Mouse (Mus musculus) frontal cortex, adult (tissue): Measurements from ENCODE around the gene Rbfox3.
A peak's percentile ranks its signal among the peaks of the same experiment; 100 is the strongest.

Experiments
- ATAC-seq: cut with Nextera tagmentation; 2 replicates; pipeline ENCODE4 v1.9.2; 2017; ENCODE audit warnings: mild to moderate bottlenecking, moderate library complexity, mixed read lengths; ENCODE audit not compliant: low TSS enrichment

Gene Rbfox3

DNA sequence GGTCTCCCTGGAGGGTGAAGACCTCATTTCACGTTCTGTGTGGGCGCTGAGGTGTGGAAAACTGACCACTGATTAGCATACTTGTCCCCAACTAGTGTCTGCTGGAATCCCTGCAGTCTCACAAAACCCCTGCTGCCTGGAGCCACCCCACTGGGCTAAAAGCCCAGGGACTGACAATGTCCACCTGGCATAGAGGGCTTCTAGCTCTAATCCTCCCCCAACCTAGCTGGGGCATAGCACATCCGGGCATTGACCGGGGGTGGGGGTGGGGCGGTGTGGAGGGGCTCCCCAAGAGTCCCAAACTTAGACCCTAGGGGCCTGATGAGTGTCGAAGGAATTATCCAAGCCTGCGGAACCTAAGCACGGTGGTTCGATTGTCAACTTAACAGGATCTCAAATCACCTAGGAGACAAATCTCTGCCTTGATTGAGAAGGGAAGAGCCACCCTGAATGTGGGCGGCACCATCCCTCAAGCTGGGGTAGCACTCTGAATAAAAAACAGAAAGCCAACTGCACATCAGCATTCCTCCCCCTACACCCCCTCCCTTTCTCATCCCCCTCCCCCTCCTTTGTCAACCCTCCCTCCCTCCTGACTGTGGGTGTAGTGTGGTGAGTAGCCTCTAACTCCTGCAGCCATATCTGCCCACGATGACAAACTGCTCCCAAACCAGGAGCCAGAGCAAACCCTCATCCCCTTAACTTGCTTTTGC lies 29.5 kb downstream of the Rbfox3 start:
- no peak for ATAC-seq

- ATAC-seq: no peak
Observed at GRCm38 (mm10) chr11:118879466-118880150, 31.8 kb downstream of the Rbfox3 start.

GRCm38 (mm10) chr11:118878605-118879245 lies 32.7 kb downstream of the Rbfox3 start:
- no peak for ATAC-seq

GRCm38 (mm10) chr11:118875243-118875897 lies 36.0 kb downstream of the Rbfox3 start:
- ATAC-seq: peak; percentile 12; the same call in 1 of the 2 replicates

DNA sequence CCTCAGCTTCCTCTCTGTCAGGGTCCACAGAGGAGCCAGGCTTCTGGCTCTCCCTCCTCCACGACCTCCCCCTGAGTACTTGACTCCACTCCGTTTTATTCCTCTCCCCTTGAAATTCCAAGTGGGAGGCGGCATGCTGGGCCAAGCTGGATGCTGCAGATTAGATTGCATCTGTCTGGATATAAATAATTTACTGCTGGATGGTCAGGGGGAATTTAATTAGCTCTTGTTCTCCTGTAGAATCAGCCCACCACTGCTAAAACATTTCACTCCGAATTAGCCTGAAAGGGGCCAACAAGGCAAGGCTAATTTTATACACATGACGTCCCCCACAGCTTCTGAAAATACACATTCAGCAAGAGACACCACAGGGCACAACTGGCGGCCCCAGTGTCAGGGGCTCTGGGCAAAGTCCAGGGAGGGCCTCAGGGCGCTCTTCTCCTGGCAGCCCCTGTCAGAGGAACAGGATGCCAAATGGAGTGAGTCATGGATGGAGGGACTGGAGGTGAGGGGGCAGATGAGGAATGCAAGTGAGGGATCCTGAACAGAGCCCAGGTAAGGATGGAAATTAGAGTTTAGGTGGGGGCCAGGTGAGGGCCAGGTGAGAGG lies 36.8 kb downstream of the Rbfox3 start:
- ATAC-seq: no peak

DNA sequence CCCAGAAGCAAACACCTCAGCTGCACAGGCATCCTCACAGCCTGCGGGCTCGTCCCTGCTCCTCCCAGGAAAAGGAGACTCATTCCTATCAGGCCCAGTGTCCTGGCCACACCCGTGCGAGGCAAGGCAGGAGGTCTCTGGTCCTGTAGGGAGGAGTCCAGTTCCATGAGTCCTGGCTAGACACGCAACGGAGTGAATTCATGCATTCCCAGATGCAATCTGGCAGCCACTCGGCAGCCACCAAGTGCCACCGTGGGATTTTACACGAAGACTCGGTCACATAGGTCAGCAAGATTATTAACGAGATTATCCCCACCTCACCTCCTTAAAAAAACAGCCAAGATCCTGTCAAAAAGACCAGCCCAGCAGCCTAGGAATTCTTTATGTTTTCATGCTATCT lies 37.4 kb downstream of the Rbfox3 start:
- no peak for ATAC-seq

DNA sequence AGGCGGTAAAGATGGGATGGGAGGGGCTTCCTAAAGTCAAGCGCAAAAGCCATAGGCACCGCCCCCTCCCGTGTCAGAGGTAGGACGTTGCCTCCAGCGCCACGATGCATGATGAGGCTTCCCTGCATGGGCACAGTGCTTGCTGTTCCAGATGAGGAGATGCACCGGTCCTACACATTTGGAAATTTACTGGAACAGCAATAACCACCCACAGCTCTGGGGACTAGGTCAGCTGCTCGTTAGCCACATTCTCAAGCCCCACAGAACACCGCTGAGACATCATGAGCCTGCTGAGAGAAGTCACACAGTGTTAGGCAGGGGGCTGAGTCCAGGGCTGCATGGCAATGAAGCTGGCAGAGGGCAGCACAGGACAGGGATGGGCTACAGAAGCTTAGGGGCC lies 39.9 kb downstream of the Rbfox3 start:
- peak; percentile 55; the same call in 1 of the 2 replicates for ATAC-seq

DNA sequence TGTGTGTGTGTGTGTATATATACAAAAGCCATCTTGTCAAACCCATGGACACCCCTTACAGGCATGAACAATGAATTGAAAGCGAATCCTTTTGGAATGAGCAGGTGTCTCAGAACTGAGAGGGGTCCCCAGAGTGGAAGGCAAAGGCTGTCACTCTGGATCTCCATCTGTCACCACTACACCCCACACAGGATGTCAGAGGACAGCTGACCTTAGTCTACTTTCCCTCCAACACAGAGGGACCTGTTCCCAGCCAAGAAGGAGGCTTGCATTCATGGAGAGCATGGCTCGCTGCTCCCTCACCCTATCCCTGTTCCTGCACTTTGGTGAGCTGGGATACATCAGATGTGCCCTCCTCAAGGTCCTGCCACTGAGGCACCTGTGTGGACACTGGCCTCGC lies 48.0 kb downstream of the Rbfox3 start:
- no peak for ATAC-seq

GRCm38 (mm10) chr11:118861801-118862431 lies 49.5 kb downstream of the Rbfox3 start:
- peak; percentile 56 for ATAC-seq

- ATAC-seq: no peak
Observed at GRCm38 (mm10) chr11:118861246-118861645, 50.2 kb downstream of the Rbfox3 start.

- no peak for ATAC-seq
Observed at GRCm38 (mm10) chr11:118860812-118861211, 50.6 kb downstream of the Rbfox3 start.

DNA sequence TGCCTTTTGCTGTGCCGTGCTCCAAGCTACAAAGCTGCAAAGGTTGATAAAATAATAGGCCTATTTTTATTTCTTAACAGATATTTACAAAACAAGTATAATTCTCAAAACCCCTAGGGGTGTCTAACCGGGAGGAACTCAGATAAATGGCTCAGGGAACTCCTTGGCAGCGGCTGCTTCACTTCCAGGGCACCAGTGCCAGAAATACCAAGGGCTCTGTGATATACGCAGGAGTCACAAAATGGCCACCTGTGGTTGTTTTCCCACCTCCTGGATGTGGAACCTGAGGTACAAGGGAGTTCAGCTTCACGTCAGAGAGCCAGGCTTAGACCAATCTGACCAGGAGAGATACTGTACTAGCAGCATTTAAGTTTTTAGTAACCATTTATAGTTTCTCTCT lies 51.6 kb downstream of the Rbfox3 start:
- ATAC-seq: no peak

GRCm38 (mm10) chr11:118858305-118858704 lies 53.1 kb downstream of the Rbfox3 start:
- no peak for ATAC-seq

DNA sequence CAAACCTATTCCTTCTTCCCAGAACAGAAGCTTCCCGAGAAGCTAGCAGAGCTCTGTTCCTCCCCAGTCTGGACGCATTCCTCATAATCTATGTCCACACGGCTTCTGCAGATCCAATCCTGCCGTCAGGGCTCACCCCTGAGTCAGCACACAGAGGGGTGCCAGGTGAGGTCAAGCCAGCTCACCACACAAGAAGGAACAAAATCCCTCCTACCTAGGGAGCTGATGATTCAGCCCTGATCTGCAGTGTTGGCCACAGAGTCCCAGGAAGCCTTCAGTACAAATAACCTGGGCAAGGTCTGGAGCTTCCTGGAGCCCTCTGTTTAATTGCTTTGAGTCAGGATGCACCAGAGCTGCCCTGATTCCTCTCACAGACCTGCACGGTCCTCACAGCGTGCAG lies 60.0 kb downstream of the Rbfox3 start:
- peak; percentile 15; the same call in 1 of the 2 replicates for ATAC-seq

- peak; percentile 8 for ATAC-seq
Observed at GRCm38 (mm10) chr11:118847986-118848385, 63.4 kb downstream of the Rbfox3 start.

- no peak for ATAC-seq
Observed at GRCm38 (mm10) chr11:118840992-118841391, 70.4 kb downstream of the Rbfox3 start.

DNA sequence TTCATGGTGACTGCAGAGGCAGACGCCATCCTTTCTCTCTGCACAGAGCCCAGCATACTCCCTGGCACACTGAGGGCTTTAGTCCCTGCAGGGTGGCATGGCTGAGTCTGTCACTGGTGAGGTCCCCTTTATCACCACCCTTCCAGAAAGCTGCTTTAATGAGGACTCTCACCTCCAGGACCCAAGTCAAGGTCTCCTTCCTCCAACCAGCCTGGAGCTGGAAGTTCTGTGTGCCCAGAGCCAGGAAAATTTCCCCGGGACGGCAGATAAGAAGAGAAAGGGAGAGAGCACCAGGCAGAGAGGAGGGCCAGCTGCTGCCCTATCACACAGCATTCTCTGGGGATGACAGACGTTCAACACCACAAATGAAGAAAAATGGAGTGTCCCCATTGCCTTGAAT lies 73.2 kb downstream of the Rbfox3 start:
- no peak; the same call in 1 of the 2 replicates for ATAC-seq

DNA sequence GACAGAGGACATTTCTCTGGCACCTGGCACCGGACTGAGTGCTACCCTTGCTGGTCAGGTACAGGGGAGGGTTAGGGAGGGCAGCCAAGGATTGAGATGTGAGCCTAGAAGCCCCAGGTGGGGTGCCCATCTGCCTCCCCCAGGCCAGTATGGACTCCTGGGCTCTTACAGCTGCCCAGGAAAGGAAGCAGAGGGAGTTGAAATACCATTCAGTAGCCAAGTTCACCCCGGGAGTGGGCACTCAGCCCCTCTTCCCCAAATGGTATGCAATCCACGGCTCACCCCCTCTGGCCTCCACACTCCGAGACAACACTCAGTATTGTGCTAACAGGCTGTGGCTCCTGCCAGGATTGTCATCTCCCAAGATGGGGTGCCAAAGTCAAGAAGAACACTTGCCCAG lies 74.5 kb downstream of the Rbfox3 start:
- ATAC-seq: no peak

GRCm38 (mm10) chr11:118832793-118833481 lies 78.5 kb downstream of the Rbfox3 start:
- peak; percentile 39 for ATAC-seq

DNA sequence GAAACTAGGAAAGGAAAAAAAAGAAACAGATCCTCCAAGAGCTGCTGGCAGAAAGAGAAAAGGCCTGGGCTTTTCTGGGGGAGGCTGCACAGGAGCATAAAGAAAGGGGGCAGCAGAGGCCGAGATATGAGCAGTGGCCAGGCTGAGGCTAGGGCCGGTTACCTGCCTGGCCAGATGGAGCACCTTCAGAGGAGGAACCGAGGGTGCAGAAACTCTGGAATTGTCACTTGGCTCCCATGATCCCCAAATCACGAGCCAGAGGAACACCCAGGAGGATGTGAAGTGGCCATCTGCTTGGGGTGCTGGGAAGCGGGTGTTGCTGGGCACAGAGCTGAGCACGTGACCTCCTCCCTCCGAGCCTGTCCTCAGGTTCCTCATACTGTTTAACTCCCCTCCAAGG lies 79.7 kb downstream of the Rbfox3 start:
- peak; percentile 25 for ATAC-seq
